Mouse (Mus musculus): ENCODE measurements around the gene 1700109H08Rik. TPM values are rescaled to one million over a fixed set of nuclear protein-coding genes. Genes with fewer than 3 reads are reported as not detected.

The 1700109H08Rik gene
- polyA plus RNA-seq, 1 experiment from 2014 or later, result 4.1 TPM

GRCm38 (mm10) chr5:3620486-3620885 lies 49.1 kb downstream of the 1700109H08Rik start:
- Histone ChIP-seq H3K4me3 (no peak overlapping the region), H3K4me1 (no peaks in the 10 kb centered on the region), H3K9me3 (replicated peaks) (no peaks in the 10 kb centered on the region), H3K27ac (no peak overlapping the region), H3K27me3 (ENCODE audit: low read depth, poor library complexity, severe bottlenecking) (no peaks in the 10 kb centered on the region), H3K36me3 (peaks cover 51% of the 10 kb centered on the region)
- no peak for DNase-seq (ENCODE audit: low spot score)
- WGBS, result 89% methylated on average over 7 of the region's 7 CpGs

GRCm38 (mm10) chr5:3630055-3630454 lies 58.7 kb downstream of the 1700109H08Rik start:
- Histone ChIP-seq H3K4me1 (peaks cover 5% of the 10 kb centered on the region), H3K27ac (no peak overlapping the region), H3K27me3 (ENCODE audit: low read depth, poor library complexity, severe bottlenecking) (no peaks in the 10 kb centered on the region), H3K36me3 (peaks cover 40% of the 10 kb centered on the region), H3K9me3 (replicated peaks) (no peaks in the 10 kb centered on the region), H3K4me3 (no peak overlapping the region)
- 94% methylated on average over 5 of the region's 5 CpGs for WGBS
- DNase-seq (ENCODE audit: low spot score), result no peak

GRCm38 (mm10) chr5:3631512-3632271 lies 60.3 kb downstream of the 1700109H08Rik start:
- Histone ChIP-seq H3K4me3 (no peak overlapping the region), H3K27ac (no peak overlapping the region), H3K27me3 (ENCODE audit: low read depth, poor library complexity, severe bottlenecking) (no peaks in the 10 kb centered on the region), H3K36me3 (peaks cover 38% of the 10 kb centered on the region), H3K4me1 (peaks cover 5% of the 10 kb centered on the region), H3K9me3 (replicated peaks) (no peaks in the 10 kb centered on the region)
- no peak for DNase-seq (ENCODE audit: low spot score)
- 77% methylated on average over 16 of the region's 16 CpGs for WGBS

- Histone ChIP-seq H3K36me3 (peaks cover 32% of the 10 kb centered on the region), H3K27me3 (ENCODE audit: low read depth, poor library complexity, severe bottlenecking) (no peaks in the 10 kb centered on the region), H3K27ac (no peak overlapping the region), H3K9me3 (replicated peaks) (no peaks in the 10 kb centered on the region), H3K4me1 (peaks cover 5% of the 10 kb centered on the region), H3K4me3 (no peak overlapping the region)
- no peak for DNase-seq (ENCODE audit: low spot score)
- 72% methylated on average over 5 of the region's 5 CpGs for WGBS
Observed at GRCm38 (mm10) chr5:3632285-3632684, 60.9 kb downstream of the 1700109H08Rik start.

GRCm38 (mm10) chr5:3633315-3633714 lies 61.9 kb downstream of the 1700109H08Rik start:
- Histone ChIP-seq H3K36me3 (peaks cover 33% of the 10 kb centered on the region), H3K9me3 (replicated peaks) (no peaks in the 10 kb centered on the region), H3K27ac (no peak overlapping the region), H3K27me3 (ENCODE audit: low read depth, poor library complexity, severe bottlenecking) (no peaks in the 10 kb centered on the region), H3K4me1 (peaks cover 5% of the 10 kb centered on the region), H3K4me3 (no peak overlapping the region)
- no peak for DNase-seq (ENCODE audit: low spot score)
- WGBS, result 93% methylated on average over 13 of the region's 13 CpGs

GRCm38 (mm10) chr5:3633951-3634350 lies 62.6 kb downstream of the 1700109H08Rik start:
- WGBS, result 72% methylated on average over 4 of the region's 4 CpGs
- Histone ChIP-seq H3K4me1 (peaks cover 5% of the 10 kb centered on the region), H3K36me3 (peaks cover 35% of the 10 kb centered on the region), H3K9me3 (replicated peaks) (no peaks in the 10 kb centered on the region), H3K4me3 (no peak overlapping the region), H3K27me3 (ENCODE audit: low read depth, poor library complexity, severe bottlenecking) (no peaks in the 10 kb centered on the region), H3K27ac (no peak overlapping the region)
- no peak for DNase-seq (ENCODE audit: low spot score)

Other genes starting within 250 kb of the 1700109H08Rik start
- gene Cdk6, start 230.1 kb upstream of the 1700109H08Rik start, polyA plus RNA-seq (2016; fragmentation: Nextera tagmentation; extraction: Ambion mirVana), result 34.0 and 38.6 TPM in 2 replicates
- gene Fam133b, start 27.7 kb upstream of the 1700109H08Rik start, polyA plus RNA-seq (2016; fragmentation: Nextera tagmentation; extraction: Ambion mirVana), result 27.6 and 32.3 TPM in 2 replicates
- 14.6 and 17.2 TPM in 2 replicates for gene Pex1, start 24.5 kb downstream of the 1700109H08Rik start, polyA plus RNA-seq (2016; fragmentation: Nextera tagmentation; extraction: Ambion mirVana)
- gene Rbm48, start 25.0 kb downstream of the 1700109H08Rik start, polyA plus RNA-seq (2016; fragmentation: Nextera tagmentation; extraction: Ambion mirVana), result 13.4 and 15.2 TPM in 2 replicates
- gene Tmbim7, start 79.6 kb downstream of the 1700109H08Rik start, polyA plus RNA-seq (2016; fragmentation: Nextera tagmentation; extraction: Ambion mirVana), result not detected in 2 replicates
- gene Gatad1, start 85.6 kb downstream of the 1700109H08Rik start, polyA plus RNA-seq (2016; fragmentation: Nextera tagmentation; extraction: Ambion mirVana), result 66.9 and 68.7 TPM in 2 replicates
- 8.0 and 9.8 TPM in 2 replicates for gene Ankib1, start 231.4 kb downstream of the 1700109H08Rik start, polyA plus RNA-seq (2016; fragmentation: Nextera tagmentation; extraction: Ambion mirVana)
- 45.3 and 50.5 TPM in 2 replicates for gene Krit1, start 231.6 kb downstream of the 1700109H08Rik start, polyA plus RNA-seq (2016; fragmentation: Nextera tagmentation; extraction: Ambion mirVana)